Mouse (Mus musculus): ENCODE results near the gene Trit1.

DNA sequence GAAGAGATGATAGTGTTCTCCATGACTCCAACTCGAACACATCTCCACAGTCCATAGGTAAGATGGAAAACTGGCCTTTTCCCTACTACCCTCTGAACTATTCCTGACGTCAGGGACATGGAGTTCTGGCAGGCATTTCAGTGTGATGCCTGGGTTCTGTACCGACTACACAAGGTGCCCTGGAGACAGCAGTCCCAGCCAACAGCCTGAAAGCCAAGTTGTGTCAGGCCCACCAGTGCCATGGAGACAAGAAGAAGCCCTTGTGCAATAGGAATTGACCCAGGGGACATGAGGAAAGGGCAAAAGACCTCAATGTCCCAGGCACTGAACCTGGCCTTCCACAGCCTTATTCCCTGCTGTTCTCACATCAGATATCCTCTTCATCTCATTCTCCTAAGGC is 36.6 kb upstream of the Trit1 start:
- no peak for TF ChIP-seq CTCF (IDR thresholded peaks at IDR 0.05; ENCODE audit: extremely low read depth, insufficient read depth, insufficient read length, insufficient replicate concordance)
- TF ChIP-seq POLR2A (IDR thresholded peaks at IDR 0.05; ENCODE audit: low read depth, low read length): no peak
